Mouse (Mus musculus) frontal cortex, postnatal 10 days (tissue): ENCODE measurements around the gene Myh7b.

Experiments used
- DNase-seq, 2 experiments: peaks; one replicate each; pipeline ENCODE4 v3.0.0; 2022; ENCODE audit warnings: low spot score in 2 of 2, mixed read lengths in 1 of 2

Myh7b gene

GRCm38 (mm10) chr2:155610978-155611377 is at the start of gene Myh7b:
Gene Myh7b (plus strand): TSS chr2:155611212.
- no peak for DNase-seq

GRCm38 (mm10) chr2:155562209-155562608 is 48.8 kb upstream of the Myh7b start:
- no peak for DNase-seq

GRCm38 (mm10) chr2:155562934-155563333 is 48.1 kb upstream of the Myh7b start:
- DNase-seq = no peak

GRCm38 (mm10) chr2:155567751-155568150 is 43.3 kb upstream of the Myh7b start:
- DNase-seq = no peak

- no peak for DNase-seq
These were observed 41.7 kb upstream of the Myh7b start for GRCm38 (mm10) chr2:155569223-155569807.

GRCm38 (mm10) chr2:155573001-155573400 is 38.0 kb upstream of the Myh7b start:
- no peak for DNase-seq

GRCm38 (mm10) chr2:155573996-155574395 is 37.0 kb upstream of the Myh7b start:
- no peak for DNase-seq

- DNase-seq = no peak
These were observed 36.3 kb upstream of the Myh7b start for GRCm38 (mm10) chr2:155574700-155575099.

GRCm38 (mm10) chr2:155576656-155577055 is 34.4 kb upstream of the Myh7b start:
- DNase-seq = no peak

GRCm38 (mm10) chr2:155580331-155580730 is 30.7 kb upstream of the Myh7b start:
- no peak for DNase-seq

GRCm38 (mm10) chr2:155582384-155582995 is 28.5 kb upstream of the Myh7b start:
- DNase-seq = no peak

GRCm38 (mm10) chr2:155582996-155583395 is 28.0 kb upstream of the Myh7b start:
- no peak for DNase-seq

GRCm38 (mm10) chr2:155583927-155584530 is 27.0 kb upstream of the Myh7b start:
- DNase-seq = peak in 1 of 2 experiments; percentile 31

GRCm38 (mm10) chr2:155585082-155585481 is 25.9 kb upstream of the Myh7b start:
- DNase-seq = no peak

GRCm38 (mm10) chr2:155585486-155585885 is 25.5 kb upstream of the Myh7b start:
- no peak for DNase-seq

GRCm38 (mm10) chr2:155588136-155588535 is 22.9 kb upstream of the Myh7b start:
- DNase-seq = no peak

GRCm38 (mm10) chr2:155589521-155589920 is 21.5 kb upstream of the Myh7b start:
- DNase-seq = no peak

- no peak for DNase-seq
These were observed 20.1 kb upstream of the Myh7b start for GRCm38 (mm10) chr2:155590876-155591275.

- no peak for DNase-seq
These were observed 19.3 kb upstream of the Myh7b start for GRCm38 (mm10) chr2:155591676-155592075.

- peak; percentile 97 to 98 for DNase-seq
These were observed 18.7 kb upstream of the Myh7b start, which contains the start of gene Gss for GRCm38 (mm10) chr2:155592137-155592853. Gene Gss (minus strand): TSS chr2:155592810.

- no peak for DNase-seq
These were observed 18.1 kb upstream of the Myh7b start for GRCm38 (mm10) chr2:155592854-155593283.

- no peak for DNase-seq
These were observed 15.5 kb upstream of the Myh7b start for GRCm38 (mm10) chr2:155595516-155595915.
